Mouse (Mus musculus) CH12.LX (cell line): ENCODE data around the gene Gm5089. TPM values are rescaled to one million over a fixed set of nuclear protein-coding genes. Genes with fewer than 3 reads are reported as not detected.
A peak's percentile ranks its signal among the peaks of the same experiment; 100 is the strongest.

Source experiments
- DNase-seq: peaks from one replicate; pipeline ENCODE4 v3.0.0-alpha.2; 2013; ENCODE audit errors: extremely low read depth
- H3K27ac ChIP-seq: 2 replicates; pipeline ENCODE4 v1.5.1; 2012; ENCODE audit warnings: low read depth, mild to moderate bottlenecking, control low read depth, moderate library complexity; ENCODE audit not compliant: insufficient read depth
- H3K27me3 ChIP-seq: replicated peaks from 2 replicates; pipeline ENCODE3; 2012; ENCODE audit warnings: inconsistent platforms
- H3K36me3 ChIP-seq, 2 experiments: replicated peaks in 1 of 2; 2 replicates each; pipeline versions ENCODE3 to v1.6.1; 2012; ENCODE audit warnings: inconsistent platforms in 1 of 2, low read length in 1 of 2, mild to moderate bottlenecking in 1 of 2, mixed read lengths in 1 of 2, moderate library complexity in 1 of 2; ENCODE audit not compliant: control insufficient read depth in 1 of 2, insufficient read depth in 1 of 2
- H3K4me1 ChIP-seq, 2 experiments: 2 replicates each; pipeline ENCODE4 v1.6.1; 2012; ENCODE audit warnings: inconsistent platforms in 1 of 2, moderate library complexity in 1 of 2; ENCODE audit not compliant: insufficient read depth in 2 of 2, control insufficient read depth in 1 of 2
- H3K4me2 ChIP-seq: 2 replicates; pipeline ENCODE4 v1.6.1; 2012; ENCODE audit warnings: low read depth, mild to moderate bottlenecking, control low read depth; ENCODE audit not compliant: poor library complexity, insufficient read depth, severe bottlenecking
- H3K4me3 ChIP-seq, 3 experiments: fragments of 150-350 bp in 1 of 3; sonication (generic) in 1 of 3; replicated peaks in 1 of 3; 2 replicates each; pipeline versions ENCODE3 to v1.5.1; 2011 to 2012; ENCODE audit warnings: low read depth in 2 of 3, low read length in 2 of 3, mild to moderate bottlenecking in 2 of 3, moderate library complexity in 2 of 3, control low read depth in 1 of 3, improper control_type of control experiment in 1 of 3, inconsistent platforms in 1 of 3, mixed read lengths in 1 of 3; ENCODE audit not compliant: poor library complexity in 1 of 3
- H3K79me2 ChIP-seq: replicated peaks from 2 replicates; pipeline ENCODE4 v1.6.1; 2012; ENCODE audit warnings: mild to moderate bottlenecking, moderate library complexity; ENCODE audit not compliant: control insufficient read depth, poor library complexity, insufficient read depth, severe bottlenecking; ENCODE audit errors: extremely low read depth
- H3K9ac ChIP-seq: 2 replicates; pipeline ENCODE4 v1.6.1; 2012; ENCODE audit warnings: low read depth, mild to moderate bottlenecking, control low read depth, moderate library complexity; ENCODE audit not compliant: insufficient read depth
- H3K9me3 ChIP-seq: replicated peaks from 2 replicates; pipeline ENCODE3; 2012; ENCODE audit warnings: low read length, inconsistent platforms, mixed read lengths
- BHLHE40 ChIP-seq: IDR thresholded peaks from 2 replicates; pipeline ENCODE4 v1.6.1; 2011; ENCODE audit warnings: mild to moderate bottlenecking, low read depth, low read length, improper control_type of control experiment
- CHD2 ChIP-seq: IDR thresholded peaks from 2 replicates; pipeline ENCODE4 v1.6.1; 2011; ENCODE audit warnings: low read length, improper control_type of control experiment
- ELF1 ChIP-seq: IDR thresholded peaks from 2 replicates; pipeline ENCODE4 v1.6.1; 2014; ENCODE audit warnings: low read depth, mild to moderate bottlenecking, inconsistent platforms, low read length, improper control_type of control experiment
- EP300 ChIP-seq: IDR thresholded peaks from 2 replicates; pipeline ENCODE4 v1.6.1; 2011; ENCODE audit warnings: low read length, improper control_type of control experiment
- JUN ChIP-seq: IDR thresholded peaks from 2 replicates; pipeline ENCODE4 v1.6.1; 2011; ENCODE audit warnings: low read depth, mild to moderate bottlenecking, low read length, improper control_type of control experiment, moderate library complexity; ENCODE audit not compliant: insufficient read depth
- JUND ChIP-seq: conservative IDR thresholded peaks from 2 replicates; pipeline ENCODE4 v1.6.1; 2011; ENCODE audit warnings: low read depth, low read length, improper control_type of control experiment
- KAT2A ChIP-seq: IDR thresholded peaks from 2 replicates; pipeline ENCODE4 v1.6.1; 2012; ENCODE audit warnings: low read length, improper control_type of control experiment, inconsistent platforms; ENCODE audit not compliant: insufficient replicate concordance
- MXI1 ChIP-seq: IDR thresholded peaks from 2 replicates; pipeline ENCODE4 v1.6.1; 2011; ENCODE audit warnings: mild to moderate bottlenecking, low read depth, low read length, improper control_type of control experiment
- MYC ChIP-seq: IDR thresholded peaks from 2 replicates; pipeline ENCODE4 v1.6.1; 2011; ENCODE audit warnings: low read depth, mild to moderate bottlenecking, improper control_type of control experiment, low read length
- NRF1 ChIP-seq: IDR thresholded peaks from 2 replicates; pipeline ENCODE4 v1.6.1; 2014; ENCODE audit warnings: low read depth, mild to moderate bottlenecking, inconsistent platforms, low read length, improper control_type of control experiment, moderate library complexity
- POLR2AphosphoS2 ChIP-seq: IDR thresholded peaks from 2 replicates; pipeline ENCODE4 v1.6.1; 2011; ENCODE audit warnings: low read depth, low read length, improper control_type of control experiment
- RAD21 ChIP-seq: IDR thresholded peaks from 2 replicates; pipeline ENCODE4 v1.6.1; 2011; ENCODE audit warnings: low read depth, mild to moderate bottlenecking, low read length, improper control_type of control experiment, moderate library complexity
- RCOR1 ChIP-seq: conservative IDR thresholded peaks from 2 replicates; pipeline ENCODE4 v1.6.1; 2012; ENCODE audit warnings: low read depth, mild to moderate bottlenecking, inconsistent platforms, low read length, improper control_type of control experiment
- UBTF ChIP-seq: IDR thresholded peaks from 2 replicates; pipeline ENCODE4 v1.6.1; 2012; ENCODE audit warnings: low read depth, mild to moderate bottlenecking, inconsistent platforms, low read length, improper control_type of control experiment, moderate library complexity
- USF1 ChIP-seq: IDR thresholded peaks from 2 replicates; pipeline ENCODE4 v1.6.1; 2014; ENCODE audit warnings: low read depth, mild to moderate bottlenecking, inconsistent platforms, low read length, improper control_type of control experiment
- ZKSCAN1 ChIP-seq: IDR thresholded peaks from 2 replicates; pipeline ENCODE4 v1.6.1; 2012; ENCODE audit warnings: low read depth, inconsistent platforms, low read length, improper control_type of control experiment, borderline replicate concordance
- ZMIZ1 ChIP-seq: IDR thresholded peaks from 2 replicates; pipeline ENCODE4 v1.6.1; 2012; ENCODE audit warnings: low read depth, mild to moderate bottlenecking, inconsistent platforms, low read length, improper control_type of control experiment
- ZNF384 ChIP-seq: IDR thresholded peaks from 2 replicates; pipeline ENCODE4 v1.6.1; 2012; ENCODE audit warnings: low read depth, low read length, improper control_type of control experiment, inconsistent platforms
- dilution Hi-C: fragments of 300-500 bp; cut with MboI; formaldehyde crosslinking; loops from 2 replicates; pipeline ENCODE4 v1.14.3; 2020; ENCODE audit warnings: low sequenced_read_pairs; ENCODE audit not compliant: extremely low pct_unique_long_range_greater_than_20kb, extremely low pct_ligation_motif_present
- in situ Hi-C: fragments of 300-500 bp; cut with MboI; formaldehyde crosslinking; loops from 3 replicates; pipeline ENCODE4 v1.14.3; 2019; ENCODE audit warnings: low sequenced_read_pairs, low pct_ligation_motif_present, low pct_unique_long_range_greater_than_20kb, mixed read lengths
- polyA plus RNA-seq: library from polyadenylated mRNA; unstranded; fragments of >175 nt; gene quantifications from 2 replicates; pipeline ENCODE4 v1.2.1, GENCODE M21; 2012; ENCODE audit warnings: low read depth; ENCODE audit not compliant: insufficient read length
- total RNA-seq, 2 experiments: library from RNA; depleted of rRNA; stranded (reverse); fragments of 300-350 nt in 1 of 2; fragments of >200 nt in 1 of 2; gene quantifications; 2 replicates each; pipeline ENCODE4 v1.2.3; 2012 to 2014

The Gm5089 gene
- total and polyA plus RNA-seq, 3 experiments, result not detected

DNA sequence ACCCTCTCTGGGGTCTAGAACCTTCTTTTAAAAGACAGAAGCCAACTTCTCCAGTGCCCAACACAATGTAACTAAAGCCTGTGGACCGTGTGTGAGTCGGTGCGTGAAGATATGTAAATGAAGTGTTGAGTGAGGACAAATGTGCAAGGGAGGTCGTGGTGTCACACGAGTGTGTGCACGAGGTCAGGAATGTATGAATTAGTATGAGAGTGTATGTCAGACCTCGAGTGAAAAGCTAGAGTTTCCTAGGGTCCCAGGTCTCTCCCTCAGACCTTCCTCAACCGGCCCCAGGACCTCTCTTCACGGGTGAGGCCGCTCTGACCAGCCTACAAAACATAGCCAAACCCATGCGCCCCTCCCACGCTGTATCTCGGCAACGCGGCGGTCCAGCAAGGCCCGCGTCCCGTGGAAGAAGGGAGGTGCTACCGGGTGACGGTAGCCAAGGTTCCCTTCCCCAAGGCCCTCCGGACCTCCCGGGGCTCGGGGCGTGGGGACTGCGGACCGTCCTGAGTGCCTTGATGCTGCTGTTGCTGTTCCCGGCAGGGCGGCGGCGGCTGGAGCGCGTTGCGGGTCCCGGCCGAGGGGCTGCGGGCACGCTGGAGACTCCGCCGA, 12.3 kb upstream of the Gm5089 start:
- peak overlapping the region; percentile 34 to 75 (median 62) for H3K4me3 ChIP-seq
- in situ Hi-C loops, result no loop called here

GRCm38 (mm10) chr14:122462689-122463079, 11.8 kb upstream of the Gm5089 start:
- Histone ChIP-seq H3K4me3 (peak overlapping the region; percentile 13 to 75 (median 62)), H3K79me2 (no peaks in the 10 kb centered on the region; the same call in 1 of the 2 replicates), H3K27me3 (no peaks in the 10 kb centered on the region), H3K9ac (peak overlapping the region; percentile 23; the same call in 1 of the 2 replicates), H3K4me2 (peak overlapping the region; percentile 51), H3K4me1 (peaks cover 0 to 14% of the 10 kb centered on the region in 2 experiments; a peak in 1 of 4 replicates), H3K27ac (no peak overlapping the region), H3K9me3 (peaks cover 6% of the 10 kb centered on the region), H3K36me3 (peaks cover 0 to 5% of the 10 kb centered on the region in 2 experiments)
- DNase-seq, result no peak
- in situ Hi-C loops (no loop called here), dilution Hi-C loops (no loop called here)
- TF ChIP-seq RAD21, result no peak
- no peak for TF ChIP-seq JUN
- TF ChIP-seq ZKSCAN1, result no peak
- TF ChIP-seq RCOR1, result no peak

More for the DNA sequence above, 12.3 kb upstream of the Gm5089 start:
- H3K4me2 ChIP-seq, result peak overlapping the region; percentile 51
- peaks cover 6% of the 10 kb centered on the region for H3K9me3 ChIP-seq
- peaks cover 0 to 5% of the 10 kb centered on the region in 2 experiments for H3K36me3 ChIP-seq
- no peaks in the 10 kb centered on the region; the same call in 1 of the 2 replicates for H3K79me2 ChIP-seq
- H3K4me1 ChIP-seq, result peaks cover 0 to 14% of the 10 kb centered on the region in 2 experiments; a peak in 1 of 4 replicates
- H3K9ac ChIP-seq, result peak overlapping the region; percentile 23; the same call in 1 of the 2 replicates
- dilution Hi-C loops, result no loop called here
- no peaks in the 10 kb centered on the region for H3K27me3 ChIP-seq
- TF ChIP-seq JUN, result no peak
- TF ChIP-seq KAT2A, result no peak
- no peak for TF ChIP-seq ELF1
- no peak for TF ChIP-seq POLR2AphosphoS2
- peak; percentile 15 for TF ChIP-seq MXI1
- no peak for TF ChIP-seq ZMIZ1
- TF ChIP-seq ZNF384, result no peak
- TF ChIP-seq EP300, result no peak
- TF ChIP-seq USF1, result no peak
- TF ChIP-seq MYC, result no peak
- no peak for TF ChIP-seq NRF1
- TF ChIP-seq UBTF, result 0 out of 2 replicates have a peak, but pooled peaks have one; percentile 32
- TF ChIP-seq BHLHE40, result peak; percentile 63
- no peak for TF ChIP-seq JUND
- TF ChIP-seq CHD2, result no peak
- peak overlapping the region; percentile 59 for H3K27ac ChIP-seq
- DNase-seq, result no peak
